Comparison of ENCODE assay signal across 21 mouse cellular contexts in the genomic region with DNA sequence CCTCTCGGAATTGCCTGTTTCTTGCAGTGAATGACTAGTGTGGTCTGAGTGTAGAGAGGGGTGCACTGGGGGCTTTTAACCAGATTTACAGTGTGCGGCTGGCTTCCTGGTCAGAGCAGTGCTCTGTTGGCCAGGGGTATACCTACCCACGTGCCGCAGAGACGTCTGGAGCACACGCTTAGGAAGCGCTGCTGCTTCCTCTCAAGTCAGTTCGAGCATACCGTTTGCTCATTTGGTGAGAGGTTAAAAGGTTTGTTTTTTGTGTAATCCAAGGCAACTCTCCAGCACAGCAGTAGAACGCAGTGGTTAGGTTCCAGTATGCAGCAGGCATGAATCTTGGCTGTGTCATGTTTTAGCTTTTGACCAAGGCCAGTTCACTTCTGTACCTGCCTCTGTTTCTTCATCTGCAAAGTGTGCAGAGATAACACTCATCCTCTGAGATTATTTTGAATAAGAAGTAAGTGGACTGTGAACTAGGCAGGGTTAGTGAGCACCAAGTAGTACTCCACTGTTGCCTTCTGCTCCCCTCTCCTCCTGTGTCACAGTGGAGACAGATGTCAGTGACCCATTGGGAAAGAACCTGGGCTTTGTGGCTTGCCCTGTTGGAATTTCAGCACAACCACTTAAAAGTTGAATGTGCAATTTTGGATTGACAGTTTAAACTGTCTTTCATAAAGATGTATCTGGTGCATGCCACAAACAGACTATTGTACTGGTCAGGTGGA.
DNase-seq lines count a peak whose midpoint lies in the region; ATAC-seq and TF ChIP-seq lines count a peak whose summit lies in the region.
"Had no signal": no experiment of that assay in that cellular context is flagged by ENCODE, and none has a peak within 500 bp of the region (broad histone marks: within the 10 kb centered on the region; RNA-seq: fewer than 3 reads in every experiment).

No protein-coding gene starts in this region.

- H3K27ac ChIP-seq in spleen, adult 2 months (ENCODE audit: insufficient read depth, low read length), result peak overlapping the region; percentile 46
- H3K27ac ChIP-seq: embryonic facial prominence, embryonic 12.5 days; gastrocnemius, adult 2 months; heart, embryonic 10.5 days; hindbrain, embryonic 10.5 days; intestine, embryonic 15.5 days; limb, embryonic 15.5 days; macrophage; midbrain, embryonic 10.5 days had no signal

- H3K27me3 ChIP-seq in spleen, adult 2 months (ENCODE audit: control insufficient read depth, insufficient read depth, low read length), result no peaks in the 10 kb centered on the region
- H3K27me3 ChIP-seq: embryonic facial prominence, embryonic 12.5 days; intestine, embryonic 15.5 days; limb, embryonic 15.5 days had no signal

- no peak for TF ChIP-seq CTCF in spleen, adult 2 months (IDR thresholded peaks at IDR 0.05; ENCODE audit: extremely low read depth, insufficient read depth, insufficient read length, insufficient replicate concordance)

- 26% methylated on average over 10 of the region's 10 CpGs for WGBS in spleen, adult 2 months

- TF ChIP-seq POLR2A in spleen, adult 2 months (IDR thresholded peaks at IDR 0.05; ENCODE audit: low read depth, low read length), result no peak

- peaks cover 20% of the 10 kb centered on the region for H3K4me1 ChIP-seq in spleen, adult 2 months (ENCODE audit: control insufficient read depth, insufficient read depth, insufficient read length)

- ATAC-seq in granulocyte monocyte progenitor cell, adult 5-6 weeks (replicated peaks; ENCODE audit: poor library complexity, severe bottlenecking), result peak; percentile 83
- ATAC-seq in activated CD4-positive, CD25-positive, alpha-beta regulatory T cell, adult 4 months, result no peak
- ATAC-seq: hindbrain, embryonic 16.5 days; intestine, embryonic 15.5 days had no signal

- no peaks in the 10 kb centered on the region for H3K36me3 ChIP-seq in spleen, adult 2 months (ENCODE audit: control insufficient read depth, insufficient read depth, low read length)
- H3K36me3 ChIP-seq: embryonic facial prominence, embryonic 12.5 days; heart, embryonic 10.5 days; hindbrain, embryonic 10.5 days; intestine, embryonic 15.5 days; limb, embryonic 15.5 days; midbrain, embryonic 10.5 days had no signal

- intact Hi-C loops in heart, postnatal 10 days (cut with DNase I), result no loop called here

- DNase-seq in heart, adult 11 months, result peak; percentile 66
- DNase-seq in heart, postnatal 10 days, result no peak
- DNase-seq in spleen, adult 2 months (ENCODE audit: low read depth in 1 of 2, low spot score in 2 of 2), result no peak
- no peak for DNase-seq in spleen, postnatal 10 days (ENCODE audit: low spot score in 2 of 2)
- no peak for DNase-seq in lung, postnatal 36 days
- DNase-seq: adrenal gland, adult 2 months; cerebellum, adult 18-20 months; cerebellum, postnatal 14 days; gastrocnemius, adult 2 months; kidney, adult 8-10 months; kidney, postnatal 4 days had no signal

- no peak overlapping the region for H3K4me3 ChIP-seq in spleen, adult 2 months (ENCODE audit: extremely low read depth, insufficient read depth, insufficient read length)
- H3K4me3 ChIP-seq: embryonic facial prominence, embryonic 12.5 days; gastrocnemius, adult 2 months; heart, embryonic 10.5 days; hindbrain, embryonic 10.5 days; intestine, embryonic 15.5 days; limb, embryonic 15.5 days; midbrain, embryonic 10.5 days had no signal
